Mouse (Mus musculus): ENCODE results near the gene Abcb1a.
"Not testable (repeated sequence)": the region's sequence is repeated elsewhere in the genome, so short reads cannot be mapped to it uniquely, and the experiment has no call there.

DNA sequence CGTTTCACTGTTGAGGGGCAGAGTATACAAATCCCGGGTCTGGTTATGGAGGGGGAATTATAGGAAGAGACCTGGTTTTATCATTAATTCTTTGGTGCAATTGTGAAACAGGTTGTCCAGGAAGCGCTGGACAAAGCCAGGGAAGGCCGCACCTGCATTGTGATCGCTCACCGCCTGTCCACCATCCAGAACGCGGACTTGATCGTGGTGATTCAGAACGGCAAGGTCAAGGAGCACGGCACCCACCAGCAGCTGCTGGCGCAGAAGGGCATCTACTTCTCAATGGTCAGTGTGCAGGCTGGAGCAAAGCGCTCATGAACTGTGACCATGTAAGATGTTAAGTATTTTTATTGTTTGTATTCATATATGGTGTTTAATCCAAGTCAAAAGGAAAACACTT, 87.4 kb downstream of the Abcb1a start:
- TF ChIP-seq CTCF, EP300 (IDR thresholded peaks at IDR 0.05; ENCODE audit: low read depth): not testable (repeated sequence)
